Mouse (Mus musculus): ENCODE measurements around the gene Pcsk2.
A peak's percentile ranks its signal among the peaks of the same experiment; 100 is the strongest.

The Pcsk2 gene

DNA sequence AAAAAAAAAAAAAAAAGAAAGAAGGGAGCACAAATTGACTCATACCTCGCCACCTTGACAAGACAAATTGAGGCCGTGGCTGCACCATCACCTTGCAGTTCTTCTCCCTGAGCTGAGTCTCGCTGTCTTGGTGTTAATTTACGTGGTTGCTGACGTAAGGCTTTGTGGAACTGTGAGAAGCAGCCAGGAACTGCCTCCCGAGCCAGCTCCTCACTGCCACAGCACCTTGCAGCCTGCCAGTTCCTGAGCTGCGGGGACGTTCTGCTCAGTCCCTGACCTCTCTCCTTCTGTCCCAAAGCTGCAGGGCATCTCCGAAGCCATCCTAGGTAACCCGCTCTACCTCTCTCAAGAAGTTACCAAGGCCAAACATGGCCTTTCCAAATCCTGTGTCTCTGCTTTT is 186.5 kb downstream of the Pcsk2 start:
- DNase-seq (ENCODE audit: low read depth): no peak

DNA sequence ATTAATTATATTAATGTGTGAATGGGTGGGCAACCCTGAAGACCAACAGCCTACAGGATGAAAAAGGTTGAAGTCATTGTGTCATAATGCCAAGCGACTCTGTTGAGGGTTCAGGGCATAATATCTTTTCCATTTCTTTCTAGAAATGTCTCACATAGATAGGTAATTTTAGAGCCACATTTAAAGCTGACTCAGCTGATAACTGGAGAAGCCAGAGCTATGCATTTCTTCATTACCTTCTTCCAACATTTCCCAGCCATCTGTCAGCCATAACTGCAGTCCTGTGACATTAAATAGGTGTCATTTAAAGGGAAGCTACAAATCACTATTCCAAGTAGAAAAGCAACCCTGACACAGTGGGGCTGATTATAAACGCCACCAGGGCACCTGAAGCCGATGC is 189.5 kb downstream of the Pcsk2 start:
- no peak for DNase-seq (ENCODE audit: low read depth)

DNA sequence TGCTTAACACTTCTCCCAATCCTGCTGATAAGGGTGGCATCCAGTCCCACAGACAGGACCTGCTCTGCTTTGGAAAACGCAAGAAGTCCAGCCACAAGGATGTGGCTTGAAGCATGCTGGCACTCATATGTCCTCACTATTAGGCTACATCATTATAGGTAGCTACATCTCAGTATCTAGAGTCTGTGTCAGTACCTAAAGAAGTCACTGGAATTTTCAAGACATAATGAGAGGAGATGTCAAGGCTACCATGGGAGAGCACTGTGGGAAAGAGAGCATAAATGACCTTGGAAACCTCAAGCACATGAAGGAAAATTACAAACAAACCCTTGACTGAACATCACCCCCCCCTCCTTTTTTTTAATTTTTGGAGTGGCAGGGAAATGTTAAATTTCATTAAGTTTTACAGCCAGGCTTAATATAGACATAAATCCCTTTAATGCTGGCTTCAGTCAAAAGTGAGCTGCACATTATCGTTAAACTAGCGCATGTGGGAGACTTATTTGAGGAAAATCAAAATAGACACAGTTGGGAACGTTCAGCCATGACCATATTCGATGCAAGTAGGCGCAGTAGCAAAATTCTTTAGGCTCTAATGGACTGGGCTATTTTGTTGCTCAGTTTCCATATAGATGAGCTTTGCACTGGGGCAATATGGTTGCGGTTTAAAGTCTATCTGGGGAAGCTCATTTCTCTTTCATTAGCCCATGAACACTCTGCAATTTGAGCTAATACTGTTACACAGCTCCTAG is 193.7 kb downstream of the Pcsk2 start:
- DNase-seq (ENCODE audit: low read depth): no peak

DNA sequence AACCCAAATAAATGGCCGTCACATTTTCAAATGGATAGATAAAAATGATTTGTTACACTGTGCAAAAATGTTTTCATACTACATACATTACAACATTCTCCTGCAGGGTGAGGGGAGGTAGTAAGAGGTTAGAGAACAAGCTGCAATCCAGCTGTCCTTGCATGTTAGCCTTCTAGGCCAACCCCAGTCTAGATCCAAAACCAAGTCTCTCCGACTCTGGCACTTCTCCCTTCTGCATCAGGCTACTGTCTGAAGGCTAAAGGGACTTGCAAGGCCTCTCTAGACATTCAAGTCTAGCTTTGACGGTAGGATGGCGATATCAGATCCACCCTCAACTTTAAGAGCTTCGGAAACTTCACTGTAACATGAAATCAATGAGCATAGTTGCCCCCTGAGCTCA is 196.5 kb downstream of the Pcsk2 start:
- DNase-seq (ENCODE audit: low read depth): no peak

DNA sequence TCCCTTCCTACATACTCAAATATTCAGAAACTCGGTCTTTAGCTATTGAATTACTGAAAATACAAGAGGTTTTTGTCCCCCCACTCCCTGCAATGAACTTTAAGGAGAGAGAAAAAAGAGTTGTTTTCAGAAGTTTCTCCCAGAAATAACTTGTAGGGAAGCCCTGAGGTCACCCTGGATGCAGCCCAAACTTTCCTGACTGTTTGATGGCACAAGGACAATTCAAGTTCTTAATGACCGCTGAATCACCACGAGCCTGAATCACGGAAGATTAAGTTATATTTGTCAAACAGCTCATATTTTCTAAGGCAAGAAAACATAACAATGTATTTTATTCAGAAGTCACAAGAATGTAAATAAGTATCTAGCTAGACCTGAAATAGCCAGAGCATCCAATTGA is 197.1 kb downstream of the Pcsk2 start:
- no peak for DNase-seq (ENCODE audit: low read depth)

DNA sequence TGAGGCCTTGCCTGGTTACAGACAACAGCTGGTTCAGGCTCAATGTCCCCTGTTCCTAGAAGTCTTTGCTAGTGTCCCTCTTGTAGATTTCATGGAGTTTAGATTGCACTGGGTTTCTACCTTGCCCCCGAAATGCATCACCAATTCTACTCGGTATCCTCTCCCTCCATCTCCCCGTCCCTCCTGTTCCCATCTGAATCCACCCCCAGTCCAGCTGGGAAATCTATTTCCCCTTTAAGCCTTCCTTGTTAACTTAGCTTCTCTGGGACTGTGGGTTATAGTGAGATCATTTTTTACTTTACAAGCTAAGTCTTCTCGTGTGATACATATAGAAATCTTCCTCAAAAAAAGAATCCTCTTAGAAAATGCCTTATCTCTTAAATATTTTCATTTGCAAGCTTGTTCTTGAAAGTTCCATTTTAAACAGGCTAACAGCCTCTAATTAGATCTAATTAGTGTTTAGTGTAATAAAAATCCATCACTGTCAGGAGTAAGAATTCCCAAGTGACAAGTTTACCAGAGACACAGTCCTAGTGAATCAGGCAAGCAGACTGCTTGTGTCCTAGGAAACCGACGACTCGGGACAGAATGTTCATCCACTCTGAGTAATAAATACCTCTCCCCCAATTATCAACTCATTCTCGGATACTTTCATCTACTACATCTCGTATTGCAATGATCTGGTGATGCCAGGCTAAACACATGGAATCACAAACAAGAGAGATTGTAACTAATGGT is 206.3 kb downstream of the Pcsk2 start:
- no peak for DNase-seq (ENCODE audit: low read depth)

DNA sequence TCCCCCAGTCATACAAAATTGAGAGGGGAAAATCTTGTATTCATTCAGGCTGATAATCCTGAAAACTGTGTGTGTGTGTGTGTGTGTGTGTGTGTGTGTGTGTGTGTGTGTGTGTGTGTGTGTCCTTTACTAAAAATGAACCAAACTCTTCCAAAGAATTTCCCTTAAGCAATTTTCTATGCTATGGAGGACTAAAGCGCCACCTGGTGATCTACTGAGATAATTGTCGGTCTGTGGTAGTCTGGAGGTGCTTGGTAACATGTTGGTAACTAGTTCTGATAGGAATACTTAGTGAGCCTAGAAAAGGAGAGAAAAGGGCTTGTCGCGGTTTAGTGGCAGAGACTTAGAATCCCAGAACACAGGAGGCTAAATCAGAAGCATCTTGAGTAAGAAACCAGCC is 230.5 kb downstream of the Pcsk2 start:
- DNase-seq (ENCODE audit: low read depth): no peak

DNA sequence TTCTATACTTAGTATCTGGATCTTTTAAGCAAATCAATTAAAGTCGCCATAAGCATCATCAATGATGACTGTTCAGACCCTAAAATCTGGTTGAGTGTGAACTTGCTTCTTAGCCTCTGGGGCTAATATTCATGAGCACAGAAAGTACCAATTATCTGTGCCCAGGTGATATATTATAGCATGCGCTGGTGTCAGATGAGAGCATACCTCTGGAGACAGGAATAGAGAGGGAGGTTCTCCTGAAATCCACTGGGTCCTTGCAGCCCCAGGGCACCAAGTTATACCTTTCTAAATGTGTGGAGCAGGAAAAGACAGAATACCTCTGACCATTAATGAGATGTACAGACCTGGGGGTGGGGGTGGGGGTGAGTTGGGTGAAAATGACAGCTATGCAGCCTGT is 234.4 kb downstream of the Pcsk2 start:
- DNase-seq (ENCODE audit: low read depth): no peak

DNA sequence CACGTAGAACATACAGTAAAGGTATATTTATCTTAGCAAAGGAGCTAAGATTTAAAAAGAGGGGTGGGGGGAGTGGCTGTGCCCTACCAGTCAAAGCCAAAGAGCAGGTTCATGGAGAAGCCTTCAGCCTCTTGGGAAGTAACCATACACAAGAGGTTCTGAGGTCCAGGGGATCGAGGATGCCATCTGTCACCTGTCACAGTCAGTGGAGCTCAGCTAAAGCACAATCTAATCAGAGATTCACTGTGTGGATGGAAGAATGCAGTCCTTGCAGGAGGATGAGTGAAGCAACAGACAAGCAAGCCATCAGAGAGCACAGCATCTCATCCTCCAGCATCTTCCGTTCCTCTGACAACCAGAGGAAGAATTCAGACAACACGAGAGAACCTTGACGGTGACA is 244.0 kb downstream of the Pcsk2 start:
- DNase-seq (ENCODE audit: low read depth): no peak

DNA sequence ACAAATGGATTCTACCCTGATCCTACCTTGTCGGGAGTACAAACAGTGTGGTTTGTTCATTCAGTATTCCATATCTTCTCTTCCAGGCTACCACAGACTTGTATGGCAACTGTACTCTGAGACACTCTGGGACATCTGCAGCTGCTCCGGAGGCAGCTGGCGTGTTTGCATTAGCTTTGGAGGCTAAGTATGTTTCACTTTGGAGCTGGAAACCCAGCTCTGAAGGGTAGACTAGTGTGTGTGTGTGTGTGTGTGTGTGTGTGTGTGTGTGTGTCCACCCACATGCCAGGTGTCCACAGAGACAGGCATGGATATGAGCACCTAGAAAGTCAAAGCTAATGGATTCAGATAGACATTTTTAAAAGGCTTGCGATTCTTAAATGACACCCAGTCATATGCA is 249.9 kb downstream of the Pcsk2 start:
- no peak for DNase-seq (ENCODE audit: low read depth)

DNA sequence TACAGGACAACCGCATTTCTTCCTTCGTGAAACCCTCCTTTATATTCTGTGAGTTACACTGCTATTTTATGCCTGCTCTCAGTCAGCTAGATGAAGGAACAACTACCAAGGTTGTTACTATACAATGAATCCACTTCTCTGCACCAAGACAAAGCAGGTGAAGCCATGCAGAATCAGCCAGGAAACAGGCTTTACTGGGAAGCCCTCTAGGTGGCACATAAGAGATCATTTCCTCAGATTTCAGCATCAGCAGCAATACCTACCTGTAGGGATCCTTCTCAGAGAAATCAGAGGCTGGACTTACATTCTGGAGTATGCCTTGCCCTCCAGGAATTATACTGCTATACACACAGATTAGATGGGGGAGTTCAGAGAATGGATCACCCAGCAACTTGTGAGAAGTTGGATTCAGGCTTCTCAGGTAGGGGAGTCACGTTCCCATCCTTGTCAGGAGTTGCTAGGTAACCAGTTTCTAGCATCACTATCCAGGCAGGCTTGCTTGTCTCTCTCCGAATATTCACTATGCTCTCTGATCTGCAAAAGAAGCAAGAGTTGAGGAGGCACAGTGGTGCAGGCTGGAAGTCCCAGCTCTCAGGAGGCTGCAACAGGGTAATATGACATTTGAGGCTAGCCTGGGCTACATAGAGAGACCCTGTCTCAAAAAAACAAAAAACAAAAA is 250.5 kb downstream of the Pcsk2 start:
- DNase-seq (ENCODE audit: low read depth): no peak

DNA sequence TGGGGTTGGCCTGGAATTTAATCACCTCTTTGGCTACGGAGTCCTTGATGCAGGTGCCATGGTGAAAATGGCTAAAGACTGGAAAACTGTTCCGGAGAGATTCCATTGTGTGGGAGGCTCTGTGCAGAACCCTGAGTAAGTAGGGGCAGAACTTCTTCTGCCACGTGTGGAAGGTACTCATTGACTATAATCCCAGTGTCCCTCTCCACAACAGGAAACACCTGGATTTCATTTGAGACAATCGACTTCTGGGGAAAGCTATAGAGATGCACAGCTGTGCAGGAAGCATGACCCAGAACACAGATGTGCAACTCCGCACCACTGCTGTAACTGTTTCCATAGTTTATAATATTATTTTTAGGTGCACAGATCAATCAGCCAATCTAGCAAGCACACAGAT is 255.1 kb downstream of the Pcsk2 start:
- DNase-seq (ENCODE audit: low read depth): no peak

DNA sequence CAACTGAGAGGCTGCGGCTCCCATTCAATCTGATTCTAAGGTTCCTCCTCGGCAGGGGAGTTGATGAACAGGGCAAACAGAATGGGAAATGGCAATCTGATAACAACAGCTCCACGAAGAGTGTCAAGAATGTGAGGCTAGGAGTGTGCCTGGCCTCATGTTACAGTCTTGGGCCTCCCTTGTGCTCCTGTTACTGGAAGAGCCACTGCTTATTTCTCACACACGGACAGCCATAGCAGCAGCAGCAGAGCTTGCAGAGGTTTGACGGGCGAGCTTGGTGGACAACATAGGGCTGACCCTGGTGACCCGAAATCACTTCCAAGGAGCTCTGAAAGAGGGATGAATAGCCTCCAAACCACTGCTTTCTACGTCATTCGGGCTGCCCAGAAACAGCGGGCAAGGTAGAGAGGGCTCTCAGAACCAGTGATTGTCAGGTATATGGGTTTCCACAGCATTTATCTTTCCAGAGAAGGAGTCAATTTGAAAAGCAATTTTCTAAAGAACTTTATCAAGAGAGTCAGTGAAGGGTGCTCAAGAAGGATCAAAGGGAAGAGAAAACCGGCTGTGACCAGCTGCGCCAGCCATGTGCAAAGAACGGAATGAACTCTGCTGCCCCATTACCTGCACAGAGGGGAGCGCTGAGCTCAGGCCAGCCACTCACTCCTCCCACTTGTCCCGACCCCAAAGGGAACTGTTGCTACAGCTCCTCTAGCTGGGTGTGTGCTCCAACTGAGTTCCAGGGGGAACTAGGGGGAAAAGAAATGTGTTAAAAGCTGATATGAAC is 260.4 kb downstream of the Pcsk2 start:
- DNase-seq (ENCODE audit: low read depth): no peak

DNA sequence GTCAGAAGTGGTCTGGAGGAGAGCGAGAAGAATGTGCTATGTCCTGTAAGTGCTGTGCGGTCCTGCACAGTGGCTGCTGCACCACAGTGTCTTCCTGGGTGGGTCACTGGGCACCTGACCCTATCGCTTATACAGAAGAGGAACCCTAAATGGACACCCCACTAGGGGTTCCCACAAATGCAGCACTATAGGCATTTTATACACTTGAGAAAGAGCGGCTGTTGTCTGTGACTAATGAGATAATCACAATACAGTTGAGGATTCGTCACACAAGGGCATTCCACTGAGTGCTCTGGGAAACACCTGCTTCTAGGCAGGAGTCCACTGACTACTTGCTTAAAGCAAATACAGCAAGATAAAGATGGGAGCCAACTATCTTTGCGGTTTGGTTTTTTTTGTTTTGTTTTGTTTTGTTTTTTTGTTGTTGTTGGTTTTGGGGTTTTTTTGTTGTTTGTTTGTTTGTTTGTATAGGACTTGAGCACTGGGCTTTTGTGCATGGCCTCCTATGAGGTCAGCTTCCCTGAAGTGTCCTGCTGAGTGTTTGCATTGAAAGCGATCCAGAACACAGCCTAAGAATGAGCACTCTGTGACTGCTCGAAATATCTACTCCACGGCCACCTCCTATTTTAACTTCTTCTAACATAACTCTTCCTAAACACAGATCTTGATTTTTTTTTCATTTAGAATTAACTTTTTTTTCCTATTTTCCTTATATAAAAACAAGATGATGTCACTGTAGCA is 261.1 kb downstream of the Pcsk2 start:
- DNase-seq (ENCODE audit: low read depth): no peak

DNA sequence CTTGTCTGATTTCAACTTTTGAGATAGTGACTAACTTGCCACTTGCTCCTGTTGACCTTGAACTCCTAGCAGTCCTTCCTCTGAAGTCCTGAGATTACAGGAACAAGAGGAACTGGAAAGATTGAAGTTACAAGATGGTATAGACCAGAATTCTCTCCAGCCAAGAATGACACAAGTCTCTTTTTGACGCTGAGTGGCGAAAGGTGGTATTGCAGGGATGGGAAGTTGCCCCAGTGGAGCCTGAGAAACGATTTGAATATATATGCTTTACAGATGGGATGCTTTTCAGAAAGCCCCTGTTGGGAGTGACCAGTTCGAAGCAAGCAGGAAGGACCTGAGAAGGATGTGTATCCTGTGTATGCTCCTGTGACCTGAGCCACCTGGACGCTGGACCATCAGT is 262.8 kb downstream of the Pcsk2 start:
- DNase-seq (ENCODE audit: low read depth): no peak

DNA sequence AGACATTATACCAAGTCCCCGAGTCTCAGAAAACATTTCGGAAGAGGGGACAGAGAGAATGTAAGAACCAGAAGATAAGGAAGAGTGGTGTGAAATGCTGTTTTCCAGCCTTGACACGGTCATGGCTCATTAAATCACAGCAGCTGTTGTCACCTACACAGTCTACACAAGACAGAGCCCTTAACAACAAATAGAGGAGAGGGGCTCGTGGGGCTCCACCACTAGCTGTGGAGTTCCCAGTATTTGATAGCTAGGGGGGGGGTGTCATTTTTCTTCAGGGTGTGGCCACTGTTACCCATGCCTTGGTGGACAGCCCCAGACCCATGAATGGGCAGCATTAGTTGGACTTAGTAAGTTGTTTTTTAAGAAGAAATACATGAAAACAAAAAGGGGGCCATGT is 266.3 kb downstream of the Pcsk2 start:
- DNase-seq (ENCODE audit: low read depth): no peak

DNA sequence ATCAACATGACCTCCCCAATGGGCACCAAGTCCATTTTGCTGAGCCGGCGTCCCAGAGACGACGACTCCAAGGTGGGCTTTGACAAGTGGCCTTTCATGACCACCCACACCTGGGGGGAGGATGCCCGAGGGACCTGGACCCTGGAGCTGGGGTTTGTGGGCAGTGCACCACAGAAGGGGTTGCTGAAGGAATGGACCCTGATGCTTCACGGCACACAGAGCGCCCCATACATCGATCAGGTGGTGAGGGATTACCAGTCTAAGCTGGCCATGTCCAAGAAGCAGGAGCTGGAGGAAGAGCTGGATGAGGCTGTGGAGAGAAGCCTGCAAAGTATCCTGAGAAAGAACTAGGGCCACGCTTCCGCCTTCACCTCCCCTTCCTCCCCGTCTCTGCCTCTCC is 267.5 kb downstream of the Pcsk2 start:
- no peak for DNase-seq (ENCODE audit: low read depth)

DNA sequence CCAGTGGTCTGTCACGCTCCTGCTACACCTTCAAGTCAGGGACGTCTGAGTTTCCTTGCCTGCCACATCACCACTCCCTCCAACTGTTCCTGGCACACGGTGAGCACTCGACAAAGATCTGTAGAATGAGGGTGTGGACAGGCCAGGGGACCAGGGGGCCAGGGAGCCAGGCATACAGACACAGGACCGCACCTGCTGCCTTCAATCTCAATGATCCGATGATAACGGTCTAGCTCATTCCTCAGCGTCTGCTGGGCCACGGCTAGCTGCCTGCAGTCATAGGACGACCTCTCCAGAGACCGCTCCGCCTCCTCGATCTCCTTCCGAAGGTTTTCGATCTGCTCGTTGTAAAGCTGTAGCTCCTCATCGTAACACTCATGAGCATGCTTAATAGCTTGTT is 285.7 kb downstream of the Pcsk2 start:
- DNase-seq (ENCODE audit: low read depth): no peak

DNA sequence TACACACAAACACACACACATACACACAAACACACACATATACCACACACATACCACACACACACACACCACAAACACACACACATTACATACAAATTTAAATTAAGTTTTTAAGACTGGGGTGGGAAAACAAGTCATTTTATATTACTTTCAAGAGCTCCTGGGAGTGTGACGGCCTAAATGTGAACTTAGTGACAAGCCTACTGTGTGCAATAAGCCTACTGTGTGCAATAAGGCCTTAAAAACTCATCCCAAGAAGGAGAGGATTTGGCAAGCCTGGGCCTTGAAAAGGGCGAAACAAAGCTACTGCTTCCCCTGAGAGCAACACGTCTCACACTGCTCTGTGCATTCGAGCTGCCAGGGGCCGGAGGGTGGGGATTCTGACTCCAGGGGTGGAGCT is 286.8 kb downstream of the Pcsk2 start:
- DNase-seq (ENCODE audit: low read depth): no peak

DNA sequence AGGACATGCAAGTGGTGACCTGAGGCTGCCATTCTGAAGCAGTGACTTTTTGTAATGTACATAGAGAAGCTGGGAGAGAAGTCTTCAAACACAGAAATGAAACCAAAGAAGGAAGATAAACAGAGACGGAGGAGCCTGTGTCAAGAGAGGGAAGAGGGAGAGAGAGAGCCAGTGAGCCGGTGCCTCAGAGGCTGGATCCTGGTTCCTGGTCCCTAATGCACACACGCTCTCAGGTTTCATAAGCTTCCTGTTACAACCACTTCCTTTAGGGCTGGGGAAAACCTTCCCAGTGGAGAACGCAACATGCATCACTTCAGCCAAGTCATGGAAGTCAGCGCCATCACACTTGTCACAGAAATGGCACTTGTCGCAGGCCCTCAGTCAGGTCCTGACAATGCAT is 288.1 kb downstream of the Pcsk2 start:
- no peak for DNase-seq (ENCODE audit: low read depth)

DNA sequence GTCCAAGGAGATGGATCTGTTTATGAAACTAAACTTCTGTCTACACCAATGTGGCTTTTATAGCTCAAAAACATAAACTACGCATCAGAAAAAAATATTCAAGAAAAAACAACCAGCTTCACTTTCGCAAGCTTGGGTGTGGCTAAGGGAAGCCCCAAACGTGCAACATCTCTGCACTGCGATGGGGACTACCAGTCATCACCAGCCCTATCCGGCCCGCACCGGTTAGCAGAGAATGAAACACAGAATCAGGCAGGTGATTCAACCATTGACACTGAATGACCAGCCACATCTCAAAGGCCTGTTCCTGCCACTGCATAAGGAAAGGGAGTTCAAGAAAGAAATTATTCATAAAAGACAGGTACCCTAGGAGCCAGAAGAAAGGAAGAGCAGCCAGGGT is 289.9 kb downstream of the Pcsk2 start:
- no peak for DNase-seq (ENCODE audit: low read depth)

DNA sequence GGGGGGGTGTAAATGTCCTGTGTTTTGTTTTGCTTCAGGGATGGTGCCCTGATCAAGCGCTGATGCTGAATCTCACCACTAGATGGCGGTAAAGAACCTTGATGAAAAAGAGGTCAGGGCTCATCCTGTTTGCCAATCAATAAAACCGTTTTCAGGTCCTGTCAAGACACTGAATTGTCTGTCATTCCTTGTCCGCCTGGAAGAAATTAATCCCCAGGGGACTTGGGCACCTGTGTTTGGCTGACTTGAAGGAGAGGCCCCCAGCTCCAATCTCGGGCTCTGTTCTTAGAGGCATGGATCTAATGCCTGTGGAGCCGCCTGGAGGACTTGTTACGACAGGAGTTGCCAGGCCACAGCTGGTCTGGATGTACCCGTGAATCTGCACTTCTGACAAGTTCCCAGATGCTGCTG is 291.3 kb downstream of the Pcsk2 start:
- peak; percentile 67 for DNase-seq (ENCODE audit: low read depth)
